Mouse (Mus musculus): ENCODE results near the gene Cpb1. TPM values are rescaled to one million over a fixed set of nuclear protein-coding genes. Genes with fewer than 3 reads are reported as not detected.

Gene Cpb1
- total RNA-seq, 2 experiments from 2014 or later: 0.18 to 0.38 TPM

- DNase-seq (ENCODE audit: low spot score in 2 of 2): peak; percentile 41 to 73
- intact Hi-C loops (cut with DNase I): loop anchor here (5.0 kb wide), 1 partner anchor 297 kb away; no protein-coding TSS in a partner anchor
Measured at GRCm38 (mm10) chr3:20198869-20199268, 76.7 kb downstream of the Cpb1 start.

Small RNA genes within 50 kb of the gene (microRNA-seq; reads per million reads assigned to microRNA genes)
- gene Mir7007: 0 reads per million in 2 experiments

Other genes with a start within 250 kb of the Cpb1 start
- 10 to 100 TPM; 16.2 to 17.4 TPM for gene Hps3, start 240.4 kb downstream of the Cpb1 start, total RNA-seq (2021)
- 10 to 100 TPM; 16.7 TPM for gene Hltf, start 217.9 kb downstream of the Cpb1 start, total RNA-seq (2021)
- 10 to 100 TPM; 37.4 to 40.8 TPM for gene Gyg, start 120.4 kb downstream of the Cpb1 start, total RNA-seq (2021)
- gene Cpa3, start 33.6 kb downstream of the Cpb1 start, total RNA-seq (2021): not detected
- under 1 TPM; 0.15 to 0.22 TPM for gene Agtr1b, start 91.4 kb upstream of the Cpb1 start, total RNA-seq (2021)

All from left cerebral cortex, postnatal 14 days (tissue).